Mouse (Mus musculus): ENCODE results near the gene Bex4. TPM values are rescaled to one million over a fixed set of nuclear protein-coding genes. Genes with fewer than 3 reads are reported as not detected.

Bex4 gene
- total RNA-seq, 2 experiments from 2014 or later, result not detected

DNA sequence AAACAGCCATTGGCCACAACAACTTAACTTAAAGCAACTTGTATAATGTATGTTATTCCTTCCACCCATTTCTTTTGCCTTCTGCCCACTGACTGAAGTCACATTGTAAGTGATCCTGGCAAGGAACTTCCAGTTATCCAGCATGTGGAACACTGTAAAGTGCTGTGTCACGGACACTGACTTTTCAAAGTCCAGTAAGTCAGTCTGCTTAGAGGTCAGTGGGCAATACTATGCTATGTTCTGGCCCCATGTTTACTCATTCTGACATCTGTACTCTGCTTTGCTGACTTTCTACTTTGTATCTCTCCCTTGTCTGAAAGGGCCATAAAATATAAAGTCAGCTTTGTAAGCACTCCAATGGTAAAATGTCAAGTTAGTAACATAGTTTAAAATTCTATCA, 44.3 kb downstream of the Bex4 start:
- no peak for DNase-seq (ENCODE audit: low spot score)

Small RNA genes lying within 50 kb of the gene (microRNA-seq; reads per million reads assigned to microRNA genes)
- gene Mir6383, result not detected

Other genes starting within 250 kb of the Bex4 start
- 1 to 10 TPM in 1 of 2 experiments, under 1 TPM in 1; 0.25 to 1.0 TPM for gene Arxes2, start 145.2 kb upstream of the Bex4 start, total RNA-seq (2021)
- not detected for gene Arxes1, start 105.6 kb upstream of the Bex4 start, total RNA-seq (2021)
- gene Bex2, start 70.8 kb upstream of the Bex4 start, total RNA-seq (2021), result not detected
- gene Nxf3, start 53.7 kb upstream of the Bex4 start, total RNA-seq (2021), result not detected
- 10 to 100 TPM in 1 of 2 experiments, 1 to 10 TPM in 1; 3.7 to 10.3 TPM for gene Tceal8, start 33.3 kb downstream of the Bex4 start, total RNA-seq (2021)
- 10 to 100 TPM; 24.1 to 39.5 TPM for gene Tceal5, start 64.9 kb downstream of the Bex4 start, total RNA-seq (2021)
- gene Tceal7, start 75.8 kb downstream of the Bex4 start, total RNA-seq (2021), result 10 to 100 TPM; 24.1 to 40.7 TPM
- 10 to 100 TPM in 1 of 2 experiments, 1 to 10 TPM in 1; 8.6 to 43.9 TPM for gene Bex1, start 76.5 kb downstream of the Bex4 start, total RNA-seq (2021)
- 10 to 100 TPM; 23.4 to 29.8 TPM for gene Tceal9, start 106.1 kb downstream of the Bex4 start, total RNA-seq (2021)
- gene Bex3, start 131.3 kb downstream of the Bex4 start, total RNA-seq (2021), result 1 to 10 TPM; 2.1 to 2.6 TPM